Mouse (Mus musculus): ENCODE results near the gene Vmn1r198.

DNA sequence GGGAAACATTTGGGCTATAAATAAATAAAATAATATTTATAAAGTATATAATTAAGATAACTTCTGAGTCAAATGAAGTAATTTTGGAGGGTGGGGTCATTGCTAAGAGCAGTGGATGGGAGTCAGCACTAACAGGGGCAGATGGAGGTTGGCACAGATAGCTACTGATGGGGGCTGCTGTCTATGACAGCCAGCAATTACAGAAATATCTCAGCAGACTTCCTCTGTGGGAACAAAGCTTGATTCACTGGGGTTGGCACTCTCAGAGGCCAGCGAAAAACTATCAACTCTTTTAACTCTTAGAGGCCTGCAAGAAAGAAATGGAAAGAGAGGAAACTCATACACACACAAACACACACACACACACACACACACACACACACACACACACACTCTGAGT is 52.8 kb downstream of the Vmn1r198 start:
- TF ChIP-seq CTCF (IDR thresholded peaks at IDR 0.05; ENCODE audit: insufficient read depth, low read length) (no peak), POLR2A (IDR thresholded peaks at IDR 0.05; ENCODE audit: borderline replicate concordance, extremely low read depth, low read depth, low read length) (no peak)

Measured in lung, adult 2 months (tissue).